Mouse (Mus musculus): Measurements from ENCODE around the gene Trim39. TPM values are rescaled to one million over a fixed set of nuclear protein-coding genes. Genes with fewer than 3 reads are reported as not detected.

The Trim39 gene
- polyA plus RNA-seq, 1 experiment: 44.3 TPM

DNA sequence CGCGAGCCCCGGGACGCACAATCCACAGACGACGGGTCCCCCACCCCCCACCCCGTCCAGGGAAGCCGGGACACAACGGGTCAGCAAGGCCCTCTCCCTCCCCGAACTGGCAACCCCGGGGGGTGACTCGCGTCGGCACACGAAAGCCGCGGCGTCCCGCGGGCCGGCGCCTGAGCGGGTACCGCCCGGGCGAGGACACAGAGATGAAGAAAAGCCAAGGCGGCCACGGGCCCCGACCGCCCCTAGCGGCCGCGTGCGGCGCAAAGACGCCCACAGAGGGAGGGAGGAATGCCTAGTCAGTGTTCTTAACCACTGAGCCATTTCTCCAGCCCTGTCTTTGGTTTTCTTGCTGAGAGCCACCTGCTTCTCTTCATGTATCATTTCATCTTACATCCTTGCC, 40.7 kb downstream of the Trim39 start:
- Histone ChIP-seq H3K27me3 (ENCODE audit: control insufficient read depth, insufficient read depth, low read length) (no peaks in the 10 kb centered on the region), H3K27ac (ENCODE audit: control insufficient read depth, insufficient read depth, low read depth, low read length) (no peak overlapping the region), H3K36me3 (ENCODE audit: control insufficient read depth, insufficient read depth, low read length) (no peaks in the 10 kb centered on the region), H3K4me1 (ENCODE audit: control insufficient read depth, insufficient read depth, low read length) (no peaks in the 10 kb centered on the region), H3K4me3 (ENCODE audit: control insufficient read depth, low read depth, low read length) (no peak overlapping the region)
- peak; percentile 53; the same call in 1 of the 2 replicates for TF ChIP-seq CTCF (IDR thresholded peaks at IDR 0.05; ENCODE audit: control insufficient read depth, insufficient read depth, insufficient replicate concordance, low read depth, low read length)
- no peak for TF ChIP-seq POLR2A (IDR thresholded peaks at IDR 0.05; ENCODE audit: control insufficient read depth, low read depth, low read length)

GRCm38 (mm10) chr17:36229046-36229445, 43.0 kb downstream of the Trim39 start:
- no peaks in the 10 kb centered on the region for H3K36me3 ChIP-seq (ENCODE audit: control insufficient read depth, insufficient read depth, low read length)

GRCm38 (mm10) chr17:36226921-36227320, 45.1 kb downstream of the Trim39 start:
- no peak overlapping the region for H3K4me3 ChIP-seq (ENCODE audit: control insufficient read depth, low read depth, low read length)
- no peak for TF ChIP-seq POLR2A (IDR thresholded peaks at IDR 0.05; ENCODE audit: control insufficient read depth, low read depth, low read length)
- TF ChIP-seq CTCF (IDR thresholded peaks at IDR 0.05; ENCODE audit: control insufficient read depth, insufficient read depth, insufficient replicate concordance, low read depth, low read length): no peak
- H3K36me3 ChIP-seq (ENCODE audit: control insufficient read depth, insufficient read depth, low read length): no peaks in the 10 kb centered on the region
- H3K27me3 ChIP-seq (ENCODE audit: control insufficient read depth, insufficient read depth, low read length): no peaks in the 10 kb centered on the region
- H3K4me1 ChIP-seq (ENCODE audit: control insufficient read depth, insufficient read depth, low read length): peaks cover 7% of the 10 kb centered on the region
- H3K27ac ChIP-seq (ENCODE audit: control insufficient read depth, insufficient read depth, low read depth, low read length): no peak overlapping the region

More at GRCm38 (mm10) chr17:36229046-36229445, 43.0 kb downstream of the Trim39 start:
- Histone ChIP-seq H3K27ac (ENCODE audit: control insufficient read depth, insufficient read depth, low read depth, low read length) (no peak overlapping the region), H3K27me3 (ENCODE audit: control insufficient read depth, insufficient read depth, low read length) (no peaks in the 10 kb centered on the region), H3K4me1 (ENCODE audit: control insufficient read depth, insufficient read depth, low read length) (peaks cover 7% of the 10 kb centered on the region), H3K4me3 (ENCODE audit: control insufficient read depth, low read depth, low read length) (no peak overlapping the region)
- TF ChIP-seq POLR2A (IDR thresholded peaks at IDR 0.05; ENCODE audit: control insufficient read depth, low read depth, low read length) (no peak), CTCF (IDR thresholded peaks at IDR 0.05; ENCODE audit: control insufficient read depth, insufficient read depth, insufficient replicate concordance, low read depth, low read length) (no peak)

- TF ChIP-seq CTCF (IDR thresholded peaks at IDR 0.05; ENCODE audit: control insufficient read depth, insufficient read depth, insufficient replicate concordance, low read depth, low read length) (no peak), POLR2A (IDR thresholded peaks at IDR 0.05; ENCODE audit: control insufficient read depth, low read depth, low read length) (no peak)
- Histone ChIP-seq H3K27me3 (ENCODE audit: control insufficient read depth, insufficient read depth, low read length) (no peaks in the 10 kb centered on the region), H3K4me3 (ENCODE audit: control insufficient read depth, low read depth, low read length) (no peak overlapping the region), H3K4me1 (ENCODE audit: control insufficient read depth, insufficient read depth, low read length) (peaks cover 7% of the 10 kb centered on the region), H3K36me3 (ENCODE audit: control insufficient read depth, insufficient read depth, low read length) (no peaks in the 10 kb centered on the region), H3K27ac (ENCODE audit: control insufficient read depth, insufficient read depth, low read depth, low read length) (no peak overlapping the region)
Measured at GRCm38 (mm10) chr17:36225231-36225824, 46.7 kb downstream of the Trim39 start.

DNA sequence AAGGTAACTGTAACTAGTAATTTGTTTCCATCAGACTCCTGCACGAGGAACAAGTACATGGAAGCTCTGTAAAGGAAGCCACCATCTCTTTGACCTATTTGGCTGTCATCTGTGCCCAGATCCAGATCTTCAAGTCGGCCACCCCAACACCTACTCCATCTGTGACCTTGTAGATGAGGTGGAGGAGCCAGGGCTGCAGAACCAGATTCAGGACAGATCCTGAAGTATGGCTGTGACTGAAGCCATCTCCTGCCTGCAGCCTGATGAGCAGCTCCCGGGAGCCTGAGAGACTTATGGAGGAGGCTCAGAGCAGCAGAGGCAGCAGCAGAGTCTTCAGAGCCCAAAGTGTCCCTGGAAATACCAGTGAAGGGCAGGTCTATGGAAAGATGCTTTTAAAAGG, 47.6 kb downstream of the Trim39 start:
- H3K4me1 ChIP-seq (ENCODE audit: control insufficient read depth, insufficient read depth, low read length): peaks cover 7% of the 10 kb centered on the region
- no peaks in the 10 kb centered on the region for H3K36me3 ChIP-seq (ENCODE audit: control insufficient read depth, insufficient read depth, low read length)
- TF ChIP-seq POLR2A (IDR thresholded peaks at IDR 0.05; ENCODE audit: control insufficient read depth, low read depth, low read length): no peak
- no peak overlapping the region for H3K4me3 ChIP-seq (ENCODE audit: control insufficient read depth, low read depth, low read length)
- H3K27me3 ChIP-seq (ENCODE audit: control insufficient read depth, insufficient read depth, low read length): no peaks in the 10 kb centered on the region
- no peak overlapping the region for H3K27ac ChIP-seq (ENCODE audit: control insufficient read depth, insufficient read depth, low read depth, low read length)

DNA sequence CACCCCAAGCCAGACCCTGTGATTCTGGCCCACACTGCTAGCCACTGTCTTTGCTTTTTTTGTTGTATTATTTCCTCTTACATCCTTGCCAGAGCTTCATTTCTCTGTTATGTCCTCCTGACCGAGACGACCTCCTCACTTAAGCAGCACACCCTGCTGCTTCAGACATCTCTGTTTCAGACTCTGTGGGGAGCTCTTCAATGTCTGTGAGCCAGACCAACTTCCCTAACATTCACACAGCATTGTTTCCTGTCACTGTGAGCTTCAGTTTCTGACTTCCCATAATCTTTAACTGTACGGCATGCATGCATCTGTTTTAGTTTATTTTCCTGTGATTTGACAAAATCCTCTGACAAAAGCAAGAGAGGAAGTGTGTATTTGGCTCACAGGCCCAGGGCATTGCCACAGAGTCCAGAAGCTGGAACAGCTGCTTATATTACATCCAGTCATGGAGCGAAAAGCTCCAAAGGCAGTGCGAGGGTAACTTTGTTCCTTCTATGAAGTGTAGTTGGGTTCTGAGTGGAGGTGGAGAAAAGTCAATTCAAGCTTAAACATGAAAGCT, 53.4 kb downstream of the Trim39 start:
- Histone ChIP-seq H3K27me3 (ENCODE audit: control insufficient read depth, insufficient read depth, low read length) (no peaks in the 10 kb centered on the region), H3K36me3 (ENCODE audit: control insufficient read depth, insufficient read depth, low read length) (no peaks in the 10 kb centered on the region), H3K4me1 (ENCODE audit: control insufficient read depth, insufficient read depth, low read length) (peaks cover 5% of the 10 kb centered on the region; the same call in 1 of the 2 replicates), H3K27ac (ENCODE audit: control insufficient read depth, insufficient read depth, low read depth, low read length) (no peak overlapping the region), H3K4me3 (ENCODE audit: control insufficient read depth, low read depth, low read length) (no peak overlapping the region)
- TF ChIP-seq POLR2A (IDR thresholded peaks at IDR 0.05; ENCODE audit: control insufficient read depth, low read depth, low read length) (no peak), CTCF (IDR thresholded peaks at IDR 0.05; ENCODE audit: control insufficient read depth, insufficient read depth, insufficient replicate concordance, low read depth, low read length) (no peak)

DNA sequence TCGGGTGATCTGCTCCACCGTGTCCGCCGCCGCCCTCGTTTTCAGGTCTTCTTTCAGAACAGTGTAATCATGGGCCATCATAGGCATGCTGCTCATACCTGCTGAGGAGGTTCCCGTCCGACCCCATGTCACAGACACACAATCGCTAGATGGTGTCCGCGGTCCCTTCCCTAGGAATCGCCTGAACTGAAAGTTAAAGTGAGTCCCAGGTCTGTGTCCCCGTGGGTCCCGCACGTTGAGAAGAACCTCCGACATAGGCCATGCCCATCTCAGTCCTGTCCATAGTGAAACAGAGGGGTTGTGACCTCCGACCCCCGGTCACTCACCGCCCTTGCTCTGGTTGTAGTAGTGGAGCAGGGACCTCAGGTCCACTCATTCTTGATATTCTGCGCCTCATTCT, 56.5 kb downstream of the Trim39 start:
- no peaks in the 10 kb centered on the region for H3K27me3 ChIP-seq (ENCODE audit: control insufficient read depth, insufficient read depth, low read length)
- H3K4me1 ChIP-seq (ENCODE audit: control insufficient read depth, insufficient read depth, low read length): peaks cover 5% of the 10 kb centered on the region; the same call in 1 of the 2 replicates
- H3K36me3 ChIP-seq (ENCODE audit: control insufficient read depth, insufficient read depth, low read length): no peaks in the 10 kb centered on the region
- H3K27ac ChIP-seq (ENCODE audit: control insufficient read depth, insufficient read depth, low read depth, low read length): no peak overlapping the region
- no peak for TF ChIP-seq CTCF (IDR thresholded peaks at IDR 0.05; ENCODE audit: control insufficient read depth, insufficient read depth, insufficient replicate concordance, low read depth, low read length)
- no peak for TF ChIP-seq POLR2A (IDR thresholded peaks at IDR 0.05; ENCODE audit: control insufficient read depth, low read depth, low read length)
- no peak overlapping the region for H3K4me3 ChIP-seq (ENCODE audit: control insufficient read depth, low read depth, low read length)

Other genes with a start within 250 kb of the Trim39 start
- 2.8 and 4.7 TPM in 2 replicates for gene H2-T23, start 239.4 kb downstream of the Trim39 start, polyA plus RNA-seq (2012; rRNA removed)
- 1.6 and 2.1 TPM in 2 replicates for gene H2-T22, start 229.5 kb downstream of the Trim39 start, polyA plus RNA-seq (2012; rRNA removed)
- not detected in 2 replicates for gene Gm6034, start 229.3 kb downstream of the Trim39 start, polyA plus RNA-seq (2012; rRNA removed)
- 0.22 and 0.29 TPM in 2 replicates for gene Gm11127, start 213.9 kb downstream of the Trim39 start, polyA plus RNA-seq (2012; rRNA removed)
- not detected in 2 replicates for gene Gm19684, start 150.6 kb downstream of the Trim39 start, polyA plus RNA-seq (2012; rRNA removed)
- not detected in 2 replicates for gene Gm7030, start 142.8 kb downstream of the Trim39 start, polyA plus RNA-seq (2012; rRNA removed)
- gene Gm8909, start 103.7 kb downstream of the Trim39 start, polyA plus RNA-seq (2012; rRNA removed): 0.21 TPM in 1 of 2 replicates, not detected in the other
- gene H2-T3, start 82.0 kb downstream of the Trim39 start, polyA plus RNA-seq (2012; rRNA removed): 0.05 TPM in 1 of 2 replicates, not detected in the other
- 82.5 and 90.8 TPM in 2 replicates for gene Rpp21, start 14.2 kb downstream of the Trim39 start, polyA plus RNA-seq (2012; rRNA removed)
- gene H2-M10.2, start 14.2 kb upstream of the Trim39 start, polyA plus RNA-seq (2012; rRNA removed): 0.12 TPM in 1 of 2 replicates, not detected in the other
- gene H2-M10.1, start 53.9 kb upstream of the Trim39 start, polyA plus RNA-seq (2012; rRNA removed): not detected in 2 replicates
- gene H2-M10.3, start 96.2 kb upstream of the Trim39 start, polyA plus RNA-seq (2012; rRNA removed): 0.12 and 0.16 TPM in 2 replicates
- gene H2-M10.4, start 190.1 kb upstream of the Trim39 start, polyA plus RNA-seq (2012; rRNA removed): not detected in 2 replicates

Measured in testis, adult 2 months (tissue).